Mouse (Mus musculus): ENCODE measurements around the gene Sh3yl1. TPM values are rescaled to one million over a fixed set of nuclear protein-coding genes. Genes with fewer than 3 reads are reported as not detected.

Gene Sh3yl1
- polyA plus RNA-seq (2012; rRNA removed; ENCODE audit: low replicate concordance) = 1.2 and 1.5 TPM in 2 replicates

DNA sequence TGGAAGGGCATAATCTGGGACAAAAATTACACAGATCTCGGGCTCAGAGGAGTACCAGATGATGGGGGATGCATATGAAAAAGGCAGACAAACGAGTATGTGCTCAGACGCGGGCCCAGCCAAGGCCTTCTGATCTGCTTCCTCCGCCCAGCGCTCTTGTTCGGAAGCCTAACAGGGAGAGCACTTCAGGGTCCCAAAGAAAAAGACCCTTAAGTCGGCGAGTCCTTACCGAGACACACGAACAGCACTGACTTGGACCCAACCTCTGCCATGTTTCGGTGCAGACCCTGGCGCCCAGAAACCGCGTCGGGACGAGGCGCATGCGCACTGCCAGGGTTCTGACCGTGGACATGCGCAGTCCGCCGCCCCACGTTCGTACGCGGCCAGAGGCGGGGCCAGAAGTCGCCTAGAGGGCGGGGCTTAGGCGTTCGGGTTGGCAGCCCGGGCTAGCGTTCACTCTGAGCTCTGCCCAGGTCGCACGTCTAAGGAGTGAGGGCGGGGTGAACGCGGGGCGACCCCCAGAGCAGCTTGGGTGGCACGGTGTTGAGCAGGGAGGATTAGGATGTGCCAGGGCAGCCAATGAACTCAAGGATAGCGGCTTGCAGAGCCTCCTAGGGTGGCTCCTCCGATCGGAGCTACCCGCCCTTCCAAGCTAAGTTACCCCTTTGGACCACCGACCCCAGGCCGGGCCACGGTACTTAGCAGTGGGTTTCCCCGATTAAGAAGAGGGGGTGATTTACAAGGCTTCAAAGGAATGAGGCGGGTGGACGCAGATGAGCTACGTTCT is at the start of gene Sh3yl1, which contains the start of gene Acp1:
Gene Sh3yl1 (plus strand): TSS at position 408 of the 787 bp plus-strand sequence.
Gene Acp1 (minus strand): TSS at position 329 of the 787 bp plus-strand sequence.

GRCm38 (mm10) chr12:30883986-30884621 is 27.4 kb upstream of the Sh3yl1 start, which contains the start of gene Alkal2:
TSS of gene Alkal2 (plus strand) at chr12:30884322.

Other genes with a start within 250 kb of the Sh3yl1 start
- gene Alkal2, start 27.3 kb upstream of the Sh3yl1 start, polyA plus RNA-seq (2012; rRNA removed; ENCODE audit: low replicate concordance) = 0.46 and 0.47 TPM in 2 replicates
- 3.7 and 3.8 TPM in 2 replicates for gene Acp1, start 79 bp upstream of the Sh3yl1 start, polyA plus RNA-seq (2012; rRNA removed; ENCODE audit: low replicate concordance)
- 2.1 and 2.4 TPM in 2 replicates for gene Fam110c, start 162.2 kb downstream of the Sh3yl1 start, polyA plus RNA-seq (2012; rRNA removed; ENCODE audit: low replicate concordance)